Comparison of ENCODE assay signal across 25 mouse cellular contexts in genomic region chr15:20458508-20458907, GRCm38 (mm10). TPM values are rescaled to one million over a fixed set of nuclear protein-coding genes. Genes with fewer than 3 reads are reported as not detected.
DNase-seq lines count a peak whose midpoint lies in the region; ATAC-seq lines count a peak whose summit lies in the region.
"Had no signal": no experiment of that assay in that cellular context is flagged by ENCODE, and none has a peak within 500 bp of the region (broad histone marks: within the 10 kb centered on the region; RNA-seq: fewer than 3 reads in every experiment).

No protein-coding gene starts in this region.

- H3K27ac ChIP-seq in forebrain, embryonic 11.5 days (ENCODE audit: low read depth, low read length) = no peak overlapping the region
- no peak overlapping the region for H3K27ac ChIP-seq in forebrain, embryonic 16.5 days (ENCODE audit: low read length)
- H3K27ac ChIP-seq in forebrain, embryonic 12.5 days = no peak overlapping the region
- H3K27ac ChIP-seq in forebrain, embryonic 15.5 days (replicated peaks) = no peak overlapping the region

- no peaks in the 10 kb centered on the region for H3K36me3 ChIP-seq in forebrain, embryonic 11.5 days (ENCODE audit: control insufficient read depth, insufficient read depth, low read length)
- H3K36me3 ChIP-seq in forebrain, embryonic 16.5 days (ENCODE audit: control insufficient read depth, insufficient read depth) = no peaks in the 10 kb centered on the region
- H3K36me3 ChIP-seq in forebrain, embryonic 12.5 days (replicated peaks) = no peaks in the 10 kb centered on the region
- no peaks in the 10 kb centered on the region for H3K36me3 ChIP-seq in forebrain, embryonic 15.5 days
- H3K36me3 ChIP-seq: G1E had no signal

- DNase-seq in forebrain, embryonic 11.5 days (ENCODE audit: low spot score) = no peak
- peak; percentile 54 for DNase-seq in retina, embryonic 14.5 days (ENCODE audit: low spot score)
- peak; percentile 7 for DNase-seq in retina, postnatal 1 day
- DNase-seq in heart, postnatal 4 days = no peak
- DNase-seq: adrenal gland, adult 2 months; adrenal gland, adult 8-10 months; adrenal gland, postnatal 10 days; adrenal gland, postnatal 14 days; adrenal gland, postnatal 25 days; adrenal gland, postnatal 36 days; B cell, adult 2 months; cerebellum, adult 11 months; cerebellum, adult 11-12 months had no signal

- H3K4me2 ChIP-seq in forebrain, embryonic 11.5 days (ENCODE audit: low read depth, low read length, severe bottlenecking) = no peak overlapping the region
- no peak overlapping the region for H3K4me2 ChIP-seq in forebrain, embryonic 16.5 days (ENCODE audit: low read length)
- H3K4me2 ChIP-seq in forebrain, embryonic 12.5 days = no peak overlapping the region
- no peak overlapping the region for H3K4me2 ChIP-seq in forebrain, embryonic 15.5 days (replicated peaks)

- no peaks in the 10 kb centered on the region for H3K4me1 ChIP-seq in forebrain, embryonic 11.5 days (replicated peaks; ENCODE audit: control insufficient read depth, insufficient read depth, low read length)
- no peaks in the 10 kb centered on the region for H3K4me1 ChIP-seq in forebrain, embryonic 16.5 days (replicated peaks; ENCODE audit: control insufficient read depth, insufficient read depth, low read length)
- H3K4me1 ChIP-seq in forebrain, embryonic 12.5 days = no peaks in the 10 kb centered on the region
- no peaks in the 10 kb centered on the region for H3K4me1 ChIP-seq in forebrain, embryonic 15.5 days

- no peak overlapping the region for H3K4me3 ChIP-seq in forebrain, embryonic 11.5 days (ENCODE audit: low read depth, low read length)
- H3K4me3 ChIP-seq in forebrain, embryonic 16.5 days (replicated peaks; ENCODE audit: low read length) = no peak overlapping the region
- H3K4me3 ChIP-seq in forebrain, embryonic 12.5 days (replicated peaks) = no peak overlapping the region
- no peak overlapping the region for H3K4me3 ChIP-seq in forebrain, embryonic 15.5 days

- 22% methylated on average over 3 of the region's 3 CpGs for WGBS in forebrain, embryonic 11.5 days
- WGBS in forebrain, embryonic 16.5 days = 7% methylated on average over 3 of the region's 3 CpGs
- 11% methylated on average over 3 of the region's 3 CpGs for whole genome bisulfite sequencing in forebrain, embryonic 12.5 days
- 5% methylated on average over 3 of the region's 3 CpGs for WGBS in forebrain, embryonic 15.5 days

- no peaks in the 10 kb centered on the region for H3K9me3 ChIP-seq in forebrain, embryonic 11.5 days (ENCODE audit: control insufficient read depth, low read length)
- no peaks in the 10 kb centered on the region for H3K9me3 ChIP-seq in forebrain, embryonic 16.5 days (ENCODE audit: control insufficient read depth, low read length)
- H3K9me3 ChIP-seq in forebrain, embryonic 12.5 days = no peaks in the 10 kb centered on the region
- H3K9me3 ChIP-seq in forebrain, embryonic 15.5 days = no peaks in the 10 kb centered on the region
- H3K9me3 ChIP-seq: G1E had no signal

- peak; percentile 68 for ATAC-seq in forebrain, embryonic 11.5 days (replicated peaks; ENCODE audit: low FRiP score)
- no peak for ATAC-seq in forebrain, embryonic 16.5 days
- peak; percentile 51; the same call in 1 of the 2 replicates for ATAC-seq in forebrain, embryonic 12.5 days (ENCODE audit: low FRiP score)
- ATAC-seq in forebrain, embryonic 15.5 days (replicated peaks) = no peak
- no peak for ATAC-seq in megakaryocyte progenitor cell, adult 5-6 weeks (replicated peaks; ENCODE audit: poor library complexity)
- ATAC-seq: activated CD4-positive, CD25-positive, alpha-beta regulatory T cell, adult 4 months; CD4-positive, CD25-positive, alpha-beta regulatory T cell, adult 4 months; Patski had no signal

- H3K27me3 ChIP-seq in forebrain, embryonic 11.5 days (ENCODE audit: control insufficient read depth, insufficient read depth, low read length) = no peaks in the 10 kb centered on the region
- H3K27me3 ChIP-seq in forebrain, embryonic 16.5 days (replicated peaks; ENCODE audit: control insufficient read depth, insufficient read depth, low read length) = no peaks in the 10 kb centered on the region
- no peaks in the 10 kb centered on the region for H3K27me3 ChIP-seq in forebrain, embryonic 12.5 days
- no peaks in the 10 kb centered on the region for H3K27me3 ChIP-seq in forebrain, embryonic 15.5 days
- H3K27me3 ChIP-seq: CH12.LX, Patski had no signal

- no peak overlapping the region for H3K9ac ChIP-seq in forebrain, embryonic 11.5 days (ENCODE audit: low read length)
- no peak overlapping the region for H3K9ac ChIP-seq in forebrain, embryonic 16.5 days (replicated peaks; ENCODE audit: low read depth, low read length)
- no peak overlapping the region for H3K9ac ChIP-seq in forebrain, embryonic 12.5 days
- no peak overlapping the region for H3K9ac ChIP-seq in forebrain, embryonic 15.5 days (replicated peaks)

RNA-seq across cellular contexts. Expression of gene Cdh12, which starts 9.4 kb away (rescaled TPM):
- 0.17 and 0.60 TPM in 2 replicates for polyA plus RNA-seq in forebrain, embryonic 11.5 days (2014; fragmentation: Nextera tagmentation; extraction: Ambion mirVana)
- 5.7 and 8.0 TPM in 2 replicates for polyA plus RNA-seq in forebrain, embryonic 16.5 days (2015; fragmentation: Nextera tagmentation; extraction: Ambion mirVana)
- 0.99 and 1.2 TPM in 2 replicates for polyA plus RNA-seq in forebrain, embryonic 12.5 days (2016; fragmentation: Nextera tagmentation; extraction: Ambion mirVana)
- polyA plus RNA-seq in forebrain, embryonic 15.5 days (2015; fragmentation: Nextera tagmentation; extraction: Ambion mirVana) = 4.1 and 5.6 TPM in 2 replicates
- under 1 TPM; 0.11 to 0.14 TPM for total RNA-seq in heart, postnatal 4 days (2021)
- not detected in 2 replicates for total RNA-seq in megakaryocyte progenitor cell, adult 5-6 weeks (2015)
- not detected in 2 replicates for total RNA-seq in megakaryocyte progenitor cell, adult 5-6 weeks (2017)
- total RNA-seq: ES-E14, MEL had no signal
- polyA plus RNA-seq: adrenal gland, adult 2 months; C2C12; CD4-positive, CD25-positive, alpha-beta regulatory T cell, adult 4 months; G1E; Patski had no signal

Comparison
In these comparisons a context has a peak if more than half of its experiments do, and no peak if none do; other contexts are left out.
1. ATAC-seq: peak in forebrain, embryonic 11.5 days (single experiment) and forebrain, embryonic 12.5 days (single experiment); none in forebrain, embryonic 16.5 days (single experiment), forebrain, embryonic 15.5 days (single experiment) and megakaryocyte progenitor cell, adult 5-6 weeks (single experiment).
2. DNase-seq: peak in retina, embryonic 14.5 days (single experiment) and retina, postnatal 1 day (single experiment); none in forebrain, embryonic 11.5 days (single experiment) and heart, postnatal 4 days (single experiment).